Mouse (Mus musculus) WW6 (cell line): ENCODE data around the gene Gpc1.

Experiments
- DNase-seq: peaks from one replicate; pipeline ENCODE4 v3.0.0-alpha.2; 2013; ENCODE audit warnings: low read depth, low spot score

Gene Gpc1

GRCm38 (mm10) chr1:92831188-92832001, at the start of gene Gpc1:
Gene Gpc1, plus strand, starts transcription at chr1:92831645.
- DNase-seq: no peak

- no peak for DNase-seq
These were observed 49.6 kb upstream of the Gpc1 start for GRCm38 (mm10) chr1:92781862-92782261.

- no peak for DNase-seq
These were observed 48.9 kb upstream of the Gpc1 start for GRCm38 (mm10) chr1:92782587-92782986.

GRCm38 (mm10) chr1:92787221-92787620, 44.2 kb upstream of the Gpc1 start:
- DNase-seq: no peak

- no peak for DNase-seq
These were observed 43.4 kb upstream of the Gpc1 start for GRCm38 (mm10) chr1:92788049-92788448.

GRCm38 (mm10) chr1:92790628-92791027, 40.8 kb upstream of the Gpc1 start:
- no peak for DNase-seq

GRCm38 (mm10) chr1:92791070-92791831, 40.2 kb upstream of the Gpc1 start:
- no peak for DNase-seq

GRCm38 (mm10) chr1:92793781-92794180, 37.7 kb upstream of the Gpc1 start:
- DNase-seq: no peak

GRCm38 (mm10) chr1:92798425-92798824, 33.0 kb upstream of the Gpc1 start:
- no peak for DNase-seq

- no peak for DNase-seq
These were observed 31.8 kb upstream of the Gpc1 start for GRCm38 (mm10) chr1:92799653-92800052.

- no peak for DNase-seq
These were observed 29.1 kb upstream of the Gpc1 start for GRCm38 (mm10) chr1:92802362-92802761.

- no peak for DNase-seq
These were observed 28.1 kb upstream of the Gpc1 start for GRCm38 (mm10) chr1:92803376-92803775.

- DNase-seq: no peak
These were observed 26.3 kb upstream of the Gpc1 start for GRCm38 (mm10) chr1:92805181-92805580.

GRCm38 (mm10) chr1:92805836-92806235, 25.6 kb upstream of the Gpc1 start:
- no peak for DNase-seq

GRCm38 (mm10) chr1:92806720-92807119, 24.7 kb upstream of the Gpc1 start:
- no peak for DNase-seq

GRCm38 (mm10) chr1:92809621-92810020, 21.8 kb upstream of the Gpc1 start:
- DNase-seq: no peak

GRCm38 (mm10) chr1:92814319-92814718, 17.1 kb upstream of the Gpc1 start:
- no peak for DNase-seq

- no peak for DNase-seq
These were observed 16.3 kb upstream of the Gpc1 start for GRCm38 (mm10) chr1:92815100-92815499.

GRCm38 (mm10) chr1:92815756-92816294, 15.6 kb upstream of the Gpc1 start:
- no peak for DNase-seq

GRCm38 (mm10) chr1:92830626-92831187, 738 bp upstream of the Gpc1 start:
- no peak for DNase-seq

- no peak for DNase-seq
These were observed 866 bp downstream of the Gpc1 start for GRCm38 (mm10) chr1:92832011-92833010.
